Mouse (Mus musculus) small intestine, adult 2 months (tissue): ENCODE data around the gene Hras.

ENCODE experiments used
- CTCF ChIP-seq: fragments of 200-500 bp; IDR thresholded peaks from 2 replicates; pipeline ENCODE4 v1.5.1; 2012; ENCODE audit warnings: low read depth, mild to moderate bottlenecking, control low read depth, inconsistent platforms, low read length, moderate library complexity, mixed read lengths; ENCODE audit not compliant: insufficient replicate concordance, insufficient read length; ENCODE audit errors: extremely low read depth
- POLR2A ChIP-seq: fragments of 200-500 bp; IDR thresholded peaks from 2 replicates; pipeline ENCODE4 v1.6.1; 2012; ENCODE audit warnings: low read depth, mild to moderate bottlenecking, control low read depth, inconsistent platforms, low read length, moderate library complexity

DNA sequence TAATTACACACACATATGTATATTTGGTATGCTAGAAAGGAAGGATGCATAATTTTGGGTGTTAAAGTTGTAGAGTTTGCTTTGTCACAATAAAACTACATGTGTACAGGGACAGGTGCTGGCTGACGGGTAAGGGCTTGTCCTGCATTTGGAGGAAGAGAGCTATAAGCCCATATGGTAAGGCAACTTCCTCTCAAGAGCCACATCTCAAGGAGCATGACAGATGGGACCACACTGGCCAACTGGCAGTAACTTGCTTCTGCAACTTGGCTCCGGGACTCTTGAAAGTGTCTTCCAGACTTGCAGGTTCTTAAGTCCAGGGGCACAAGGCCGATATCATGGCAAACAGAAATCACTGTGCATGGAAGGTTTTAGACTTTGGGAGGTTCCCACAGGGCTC, 49.2 kb downstream of the Hras start:
- TF ChIP-seq POLR2A (no peak), CTCF (no peak)
